Mouse (Mus musculus): ENCODE data around the gene Nfkbiz.
"Not testable (repeated sequence)": the region's sequence is repeated elsewhere in the genome, so short reads cannot be mapped to it uniquely, and the experiment has no call there.

- TF ChIP-seq CTCF (conservative IDR thresholded peaks at IDR 0.05; ENCODE audit: insufficient read depth, insufficient read length, low read depth, low read length); POLR2A (IDR thresholded peaks at IDR 0.05; ENCODE audit: low read depth, low read length): not testable (repeated sequence)
Observed at GRCm38 (mm10) chr16:55837653-55838052, 1.0 kb downstream of the Nfkbiz start.

Measured in kidney, adult 2 months (tissue).